Mouse (Mus musculus) MN1 (cell line): Measurements from ENCODE around the gene Lrba.

Source experiments
- DNase-seq: peaks from one replicate; pipeline ENCODE4 v3.0.0-alpha.2; 2016; ENCODE audit warnings: low spot score

The Lrba gene

GRCm38 (mm10) chr3:86224564-86225421 is at the start of gene Lrba:
Lrba (plus strand) TSS chr3:86224680.
- DNase-seq, result peak; percentile 87

GRCm38 (mm10) chr3:86179714-86180113 is 44.8 kb upstream of the Lrba start:
- no peak for DNase-seq

GRCm38 (mm10) chr3:86181107-86181506 is 43.4 kb upstream of the Lrba start:
- no peak for DNase-seq

- DNase-seq, result no peak
Observed at GRCm38 (mm10) chr3:86184546-86184945, 39.9 kb upstream of the Lrba start.

GRCm38 (mm10) chr3:86187736-86188389 is 36.6 kb upstream of the Lrba start:
- DNase-seq, result no peak

- DNase-seq, result no peak
Observed at GRCm38 (mm10) chr3:86195981-86196380, 28.5 kb upstream of the Lrba start.

GRCm38 (mm10) chr3:86196471-86196870 is 28.0 kb upstream of the Lrba start:
- DNase-seq, result no peak

- no peak for DNase-seq
Observed at GRCm38 (mm10) chr3:86201645-86202175, 22.8 kb upstream of the Lrba start.

GRCm38 (mm10) chr3:86202449-86202848 is 22.0 kb upstream of the Lrba start:
- DNase-seq, result no peak

- no peak for DNase-seq
Observed at GRCm38 (mm10) chr3:86204608-86205358, 19.7 kb upstream of the Lrba start.

GRCm38 (mm10) chr3:86206556-86206955 is 17.9 kb upstream of the Lrba start:
- no peak for DNase-seq

GRCm38 (mm10) chr3:86210267-86210939 is 14.1 kb upstream of the Lrba start:
- no peak for DNase-seq

- no peak for DNase-seq
Observed at GRCm38 (mm10) chr3:86210959-86211358, 13.5 kb upstream of the Lrba start.

GRCm38 (mm10) chr3:86214248-86214647 is 10.2 kb upstream of the Lrba start:
- DNase-seq, result no peak

- peak; percentile 93 for DNase-seq
Observed at GRCm38 (mm10) chr3:86223634-86224313, 706 bp upstream of the Lrba start.

- no peak for DNase-seq
Observed at GRCm38 (mm10) chr3:86224314-86224563, 241 bp upstream of the Lrba start.

- DNase-seq, result no peak
Observed at GRCm38 (mm10) chr3:86231532-86232086, 7.1 kb downstream of the Lrba start.

GRCm38 (mm10) chr3:86247193-86247592 is 22.7 kb downstream of the Lrba start:
- no peak for DNase-seq

GRCm38 (mm10) chr3:86251212-86251611 is 26.7 kb downstream of the Lrba start:
- no peak for DNase-seq

- DNase-seq, result no peak
Observed at GRCm38 (mm10) chr3:86252588-86252987, 28.1 kb downstream of the Lrba start.

- DNase-seq, result no peak
Observed at GRCm38 (mm10) chr3:86253071-86253470, 28.6 kb downstream of the Lrba start.
